Mouse (Mus musculus): ENCODE data around the gene Cnnm3.

Gene Cnnm3

GRCm38 (mm10) chr1:36540132-36540531, 28.5 kb downstream of the Cnnm3 start:
- ChIA-PET CTCF (interaction anchor here (0.6 to 1.5 kb wide), 7 partner anchors 18 to 206 kb away, joined by 3 to 9 read pairs (median 4); partner anchors contain the start of gene Sema4c (in 1 of the 4)), POLR2A (interaction anchor here in 3 of 4 experiments (0.5 to 2.5 kb wide), 11 partner anchors 8 to 97 kb away, joined by 3 to 9 read pairs (median 5); partner anchors contain the start of gene Sema4c (in 1 of the 3))

GRCm38 (mm10) chr1:36540807-36541206, 29.1 kb downstream of the Cnnm3 start:
- POLR2A ChIA-PET: interaction anchor here in 3 of 4 experiments (0.8 to 2.5 kb wide), 8 partner anchors 9 to 20 kb away, joined by 3 to 9 read pairs (median 5); partner anchors contain the start of gene Sema4c (in 1 of the 3)
- CTCF ChIA-PET: interaction anchor here (0.5 to 1.5 kb wide), 6 partner anchors 75 to 217 kb away, joined by 3 to 9 read pairs (median 4); no protein-coding TSS in a partner anchor

GRCm38 (mm10) chr1:36541844-36542243, 30.2 kb downstream of the Cnnm3 start:
- ChIA-PET POLR2A (interaction anchor here in 2 of 4 experiments (0.6 to 1.7 kb wide), 2 partner anchors 11 to 175 kb away, joined by 3 to 5 read pairs; no protein-coding TSS in a partner anchor), CTCF (interaction anchor here in 2 of 4 experiments (0.5 to 0.9 kb wide), 4 partner anchors 9 to 204 kb away, joined by 3 to 4 read pairs (median 4); no protein-coding TSS in a partner anchor)

- POLR2A ChIA-PET: interaction anchor here (0.7 to 1.7 kb wide), 7 partner anchors 10 to 165 kb away, joined by 3 to 6 read pairs (median 3); partner anchors contain the start of gene Fam178b (in 1 of the 4)
- CTCF ChIA-PET: interaction anchor here in 2 of 4 experiments (1.0 to 1.3 kb wide), 5 partner anchors 91 to 219 kb away, joined by 3 to 6 read pairs (median 3); no protein-coding TSS in a partner anchor
These were observed 31.3 kb downstream of the Cnnm3 start for GRCm38 (mm10) chr1:36542925-36543324.

- ChIA-PET CTCF (interaction anchor here in 2 of 4 experiments (0.8 to 4.1 kb wide), 2 partner anchors 34 to 138 kb away, joined by 8 to 131 read pairs; partner anchors contain the start of gene Fam178b (in 1 of the 2)), POLR2A (interaction anchor here in 3 of 4 experiments (1.0 to 5.0 kb wide), 4 partner anchors 11 to 17 kb away, joined by 3 to 57 read pairs (median 22); partner anchors contain the start of genes Ankrd23 (in 1 of the 3) and Sema4c (in 1 of the 3))
These were observed 33.7 kb downstream of the Cnnm3 start for GRCm38 (mm10) chr1:36545382-36545781.

GRCm38 (mm10) chr1:36545845-36546600, 34.4 kb downstream of the Cnnm3 start:
- POLR2A ChIA-PET: interaction anchor here (0.5 to 5.0 kb wide), 40 partner anchors 10 to 492 kb away, joined by 3 to 57 read pairs (median 6); partner anchors contain the start of genes Fam178b (in 2 of the 4), Sema4c (in 2 of the 4), Ankrd23 (in 1 of the 4) and Arid5a (in 1 of the 4)
- CTCF ChIA-PET: interaction anchor here (0.6 to 4.3 kb wide), 59 partner anchors 10 to 302 kb away, joined by 3 to 131 read pairs (median 9); partner anchors contain the start of genes Fam178b (in 4 of the 4), Sema4c (in 4 of the 4), Cox5b (in 2 of the 4) and 4933424G06Rik (in 1 of the 4)

- CTCF ChIA-PET: interaction anchor here (0.5 to 4.3 kb wide), 178 partner anchors 8 to 1793 kb away, joined by 3 to 131 read pairs (median 5); partner anchors contain the start of genes Fam178b (in 4 of the 4), Sema4c (in 4 of the 4), Cox5b (in 3 of the 4) and 4933424G06Rik (in 2 of the 4)
- POLR2A ChIA-PET: interaction anchor here (0.6 to 5.0 kb wide), 92 partner anchors 8 to 240 kb away, joined by 3 to 57 read pairs (median 4); partner anchors contain the start of genes Fam178b (in 3 of the 4), Sema4c (in 3 of the 4), 4933424G06Rik (in 1 of the 4) and Ankrd23 (in 1 of the 4)
These were observed 35.3 kb downstream of the Cnnm3 start, which contains the start of gene Ankrd39 for GRCm38 (mm10) chr1:36546888-36547471. Gene Ankrd39 (minus strand): TSS chr1:36547445.

GRCm38 (mm10) chr1:36547981-36548598, 36.4 kb downstream of the Cnnm3 start:
- ChIA-PET POLR2A (interaction anchor here (0.5 to 5.0 kb wide), 45 partner anchors 8 to 199 kb away, joined by 3 to 57 read pairs (median 5); partner anchors contain the start of genes Fam178b (in 2 of the 4), Sema4c (in 2 of the 4), 4933424G06Rik (in 1 of the 4) and Ankrd23 (in 1 of the 4)), CTCF (interaction anchor here (0.6 to 4.3 kb wide), 83 partner anchors 7 to 871 kb away, joined by 3 to 131 read pairs (median 9); partner anchors contain the start of genes Fam178b (in 4 of the 4), Sema4c (in 4 of the 4), 4933424G06Rik (in 1 of the 4) and Ankrd23 (in 1 of the 4))

GRCm38 (mm10) chr1:36548771-36549170, 37.1 kb downstream of the Cnnm3 start:
- POLR2A ChIA-PET: interaction anchor here in 3 of 4 experiments (0.5 to 5.0 kb wide), 13 partner anchors 9 to 160 kb away, joined by 3 to 40 read pairs (median 6); partner anchors contain the start of genes Ankrd23 (in 1 of the 3), Fam178b (in 1 of the 3) and Sema4c (in 1 of the 3)
- CTCF ChIA-PET: interaction anchor here in 2 of 4 experiments (2.7 to 4.3 kb wide), 5 partner anchors 9 to 134 kb away, joined by 12 to 131 read pairs (median 92); partner anchors contain the start of genes Fam178b (in 1 of the 2) and Sema4c (in 1 of the 2)

GRCm38 (mm10) chr1:36549491-36549890, 37.8 kb downstream of the Cnnm3 start:
- ChIA-PET CTCF (interaction anchor here in 2 of 4 experiments (0.6 to 4.3 kb wide), 4 partner anchors 16 to 104 kb away, joined by 4 to 109 read pairs (median 8); partner anchors contain the start of gene Lman2l (in 1 of the 2)), POLR2A (interaction anchor here in 2 of 4 experiments (0.6 to 1.0 kb wide), 4 partner anchors 40 to 159 kb away, joined by 3 read pairs; no protein-coding TSS in a partner anchor)

GRCm38 (mm10) chr1:36550075-36550863, 38.6 kb downstream of the Cnnm3 start:
- POLR2A ChIA-PET: interaction anchor here in 2 of 4 experiments (1.0 kb wide), 3 partner anchors 131 to 158 kb away, joined by 3 read pairs; no protein-coding TSS in a partner anchor
- CTCF ChIA-PET: interaction anchor here in 2 of 4 experiments (0.6 to 4.3 kb wide), 3 partner anchors 17 to 105 kb away, joined by 4 to 109 read pairs (median 4); partner anchors contain the start of gene Lman2l (in 1 of the 2)

- CTCF ChIA-PET: interaction anchor here in 2 of 4 experiments (1.1 to 1.4 kb wide), 3 partner anchors 40 to 84 kb away, joined by 3 to 5 read pairs (median 3); partner anchors contain the start of gene Cnnm3 (in 1 of the 2)
These were observed 40.2 kb downstream of the Cnnm3 start for GRCm38 (mm10) chr1:36551904-36552303.

GRCm38 (mm10) chr1:36552506-36552905, 40.8 kb downstream of the Cnnm3 start:
- POLR2A ChIA-PET: interaction anchor here in 1 of 4 experiments (0.9 to 1.0 kb wide), 2 partner anchors 14 to 31 kb away, joined by 3 read pairs; no protein-coding TSS in a partner anchor
- CTCF ChIA-PET: interaction anchor here in 3 of 4 experiments (0.6 to 1.4 kb wide), 5 partner anchors 41 to 139 kb away, joined by 3 to 5 read pairs (median 3); partner anchors contain the start of genes Cnnm3 (in 1 of the 3) and Cox5b (in 1 of the 3)

More at GRCm38 (mm10) chr1:36551904-36552303, 40.2 kb downstream of the Cnnm3 start:
- POLR2A ChIA-PET: interaction anchor here in 1 of 4 experiments (0.9 to 1.0 kb wide), 2 partner anchors 14 to 32 kb away, joined by 3 read pairs; no protein-coding TSS in a partner anchor

- ChIA-PET POLR2A (interaction anchor here in 2 of 4 experiments (0.7 to 4.0 kb wide), 7 partner anchors 8 to 129 kb away, joined by 3 to 57 read pairs (median 3); partner anchors contain the start of gene Ankrd39 (in 1 of the 2)), CTCF (interaction anchor here in 3 of 4 experiments (0.9 to 5.5 kb wide), 7 partner anchors 7 to 59 kb away, joined by 3 to 92 read pairs (median 3); partner anchors contain the start of gene Ankrd39 (in 3 of the 3))
These were observed 43.1 kb downstream of the Cnnm3 start for GRCm38 (mm10) chr1:36554633-36555399.
